Mouse (Mus musculus) G1E-ER4 (cell line): ENCODE results near the gene Lmx1b. TPM values are rescaled to one million over a fixed set of nuclear protein-coding genes. Genes with fewer than 3 reads are reported as not detected.

ENCODE experiments used
- GATA1 ChIP-seq: IDR thresholded peaks from one replicate; pipeline ENCODE4 v1.8.0; 2012; ENCODE audit warnings: low read length, inconsistent platforms
- polyA plus RNA-seq: library from polyadenylated mRNA; stranded (reverse); fragments of >175 nt; gene quantifications from 2 replicates; pipeline ENCODE4 v1.2.3, GENCODE M21; 2012

Gene Lmx1b
- not detected in 2 replicates for polyA plus RNA-seq

- no peak for TF ChIP-seq GATA1
These were observed at the start of gene Lmx1b for GRCm38 (mm10) chr2:33640171-33640721. Gene Lmx1b, minus strand, starts transcription at chr2:33640511.

- no peak for TF ChIP-seq GATA1
These were observed 49.7 kb upstream of the Lmx1b start for GRCm38 (mm10) chr2:33689880-33690462.

- TF ChIP-seq GATA1: no peak
These were observed 49.0 kb upstream of the Lmx1b start for GRCm38 (mm10) chr2:33689155-33689879.

- no peak for TF ChIP-seq GATA1
These were observed 43.3 kb upstream of the Lmx1b start for GRCm38 (mm10) chr2:33683594-33683993.

GRCm38 (mm10) chr2:33683095-33683494 is 42.8 kb upstream of the Lmx1b start:
- no peak for TF ChIP-seq GATA1

- TF ChIP-seq GATA1: no peak
These were observed 41.9 kb upstream of the Lmx1b start for GRCm38 (mm10) chr2:33682219-33682618.

GRCm38 (mm10) chr2:33678950-33679654 is 38.8 kb upstream of the Lmx1b start:
- no peak for TF ChIP-seq GATA1

- TF ChIP-seq GATA1: no peak
These were observed 32.6 kb upstream of the Lmx1b start for GRCm38 (mm10) chr2:33672701-33673472.

GRCm38 (mm10) chr2:33668741-33669140 is 28.4 kb upstream of the Lmx1b start:
- TF ChIP-seq GATA1: no peak

- no peak for TF ChIP-seq GATA1
These were observed 26.2 kb upstream of the Lmx1b start for GRCm38 (mm10) chr2:33666388-33666945.

- TF ChIP-seq GATA1: no peak
These were observed 25.2 kb upstream of the Lmx1b start for GRCm38 (mm10) chr2:33665363-33666058.

GRCm38 (mm10) chr2:33664661-33665060 is 24.4 kb upstream of the Lmx1b start:
- TF ChIP-seq GATA1: no peak

- no peak for TF ChIP-seq GATA1
These were observed 18.9 kb upstream of the Lmx1b start for GRCm38 (mm10) chr2:33659288-33659629.

GRCm38 (mm10) chr2:33658602-33659287 is 18.4 kb upstream of the Lmx1b start:
- no peak for TF ChIP-seq GATA1
